27 mouse cellular contexts compared by ENCODE assay signal in genomic region chr16:8714851-8715250, GRCm38 (mm10). TPM values are rescaled to one million over a fixed set of nuclear protein-coding genes. Genes with fewer than 3 reads are reported as not detected.
"Had no signal": no experiment of that assay in that cellular context is flagged by ENCODE, and none has a peak within 500 bp of the region (broad histone marks: within the 10 kb centered on the region; RNA-seq: fewer than 3 reads in every experiment).

No protein-coding gene starts in this region.

- H3K27me3 ChIP-seq: limb, embryonic 13.5 days had no signal

- DNase-seq: kidney, adult 9 months; kidney, postnatal 14 days; kidney, postnatal 4 days; liver; liver, postnatal 0 days; lung, embryonic 14.5 days; lung, postnatal 10 days; lung, postnatal 36 days; midbrain, embryonic 14.5 days; thymus, adult 2 months; thymus, postnatal 14 days; thymus, postnatal 4 days had no signal

- H3K9me3 ChIP-seq: limb, embryonic 10.5 days; limb, embryonic 13.5 days had no signal

- ATAC-seq: liver, postnatal 0 days had no signal

- H3K4me3 ChIP-seq: limb, embryonic 10.5 days; limb, embryonic 13.5 days had no signal

- H3K4me2 ChIP-seq: limb, embryonic 13.5 days; lung, embryonic 14.5 days; midbrain, embryonic 11.5 days had no signal

- H3K27ac ChIP-seq: limb, embryonic 10.5 days; limb, embryonic 13.5 days; liver, embryonic 14.5 days; stomach, postnatal 0 days had no signal

- H3K9ac ChIP-seq: limb, embryonic 13.5 days; liver, embryonic 14.5 days; liver, postnatal 0 days; lung, embryonic 14.5 days had no signal

RNA-seq across cellular contexts. Expression of gene Gm5767, which starts 34.3 kb away (rescaled TPM):
- total RNA-seq: layer of hippocampus, adult 18-20 months; layer of hippocampus, postnatal 14 days; left cerebral cortex, postnatal 25 days; megakaryocyte progenitor cell, adult 5-6 weeks; megakaryocyte-erythroid progenitor cell, adult 5-6 weeks; midbrain, postnatal 0 days had no signal
- polyA plus RNA-seq: kidney, embryonic 16.5 days; limb, embryonic 10.5 days; limb, embryonic 13.5 days; liver, postnatal 0 days; lung, embryonic 14.5 days; midbrain, embryonic 11.5 days; midbrain, embryonic 14.5 days; midbrain, postnatal 0 days; neural tube, embryonic 11.5 days; neural tube, embryonic 14.5 days; stomach, embryonic 14.5 days; stomach, postnatal 0 days had no signal
